Mouse (Mus musculus) common myeloid progenitor, adult 5-6 weeks (primary cell): ENCODE measurements around the gene Lsm12. TPM values are rescaled to one million over a fixed set of nuclear protein-coding genes. Genes with fewer than 3 reads are reported as not detected.

ENCODE experiments used
- ATAC-seq: replicated peaks from 2 replicates; pipeline ENCODE4 v1.8.0; 2016; ENCODE audit warnings: low read depth, mild to moderate bottlenecking, moderate TSS enrichment, inconsistent platforms; ENCODE audit not compliant: poor library complexity, severe bottlenecking
- total RNA-seq: library from RNA; stranded (forward); fragments of 200-1000, 187-1606 nt; gene quantifications from 2 replicates; pipeline ENCODE4 v1.2.3, GENCODE M21; 2017

Gene Lsm12
- total RNA-seq, 1 experiment from 2014 or later, result 71.8 TPM

DNA sequence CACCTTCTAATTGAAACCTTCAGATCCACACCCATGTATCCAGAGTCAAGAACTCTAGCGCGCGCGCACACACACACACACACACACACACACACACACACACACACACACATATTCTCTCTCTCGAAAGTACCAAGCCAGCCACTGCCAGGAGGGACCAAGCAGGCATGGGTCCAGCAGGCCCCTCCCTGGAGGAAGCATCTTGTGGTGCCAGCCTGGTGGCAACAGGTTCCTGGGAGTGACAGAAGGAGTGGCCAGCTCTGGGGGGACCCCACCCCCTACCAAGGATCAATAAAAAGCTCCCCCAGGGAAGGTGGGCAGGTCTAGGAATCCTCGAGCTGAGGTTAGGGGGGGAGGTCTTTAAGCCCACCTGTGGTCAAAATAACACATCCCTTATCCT, 32.3 kb upstream of the Lsm12 start:
- no peak for ATAC-seq

DNA sequence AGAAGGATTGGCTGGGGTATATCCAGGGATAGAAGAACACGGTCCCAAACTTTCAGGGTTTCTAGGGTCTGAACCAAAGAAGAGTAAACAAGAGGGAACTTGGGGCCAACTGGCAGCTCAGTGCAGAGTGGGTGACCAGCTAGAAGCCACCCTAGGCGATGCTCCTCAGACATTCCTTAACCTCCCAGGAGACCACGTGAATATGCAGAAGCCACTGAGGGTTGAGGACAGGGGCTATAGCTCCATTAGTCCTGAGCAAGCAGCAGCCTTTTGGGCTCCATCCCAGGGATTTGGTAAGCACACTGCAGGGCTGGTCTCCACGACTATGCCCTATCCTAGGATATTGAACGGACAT, 31.8 kb upstream of the Lsm12 start:
- ATAC-seq, result no peak

DNA sequence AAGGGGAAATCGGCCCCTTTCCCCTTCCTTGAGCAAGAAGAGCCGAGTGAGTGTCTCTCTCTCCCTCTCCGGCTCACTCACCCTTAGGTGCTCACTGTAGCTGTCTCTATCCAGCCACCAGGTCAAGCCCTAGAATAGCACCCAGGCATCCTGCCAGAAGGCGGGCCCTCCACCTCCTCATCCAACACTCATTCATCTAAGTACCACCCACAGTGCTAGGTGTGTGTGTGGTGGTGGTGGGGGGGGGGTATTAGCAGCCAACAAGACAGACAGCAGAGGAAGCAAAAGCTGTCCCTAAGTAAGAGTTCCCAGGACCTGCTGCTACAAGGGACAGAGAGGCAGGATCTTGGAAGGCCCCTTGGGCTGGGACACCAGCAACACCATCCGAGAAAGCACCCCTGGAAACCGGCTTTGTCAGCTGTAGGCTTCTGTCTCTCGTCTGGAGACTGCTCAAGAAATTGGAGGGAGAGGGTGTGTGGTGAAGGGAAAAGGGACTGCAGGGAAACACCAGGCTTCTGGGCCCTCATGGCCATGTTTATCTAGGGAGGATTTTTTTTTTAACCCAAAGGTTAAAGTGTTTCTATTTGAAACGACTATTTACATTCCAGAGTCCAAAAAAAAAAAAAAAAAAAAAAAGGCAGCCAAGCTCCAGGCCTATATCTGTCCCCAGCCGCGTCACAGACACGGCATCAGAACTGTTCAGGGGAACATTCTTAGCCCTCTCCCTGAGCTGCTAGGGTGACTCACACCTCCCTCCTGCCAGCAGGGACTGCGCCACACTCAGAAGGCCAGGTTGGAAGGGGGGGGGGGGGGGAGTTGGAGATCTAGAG, 31.2 kb upstream of the Lsm12 start:
- no peak for ATAC-seq

DNA sequence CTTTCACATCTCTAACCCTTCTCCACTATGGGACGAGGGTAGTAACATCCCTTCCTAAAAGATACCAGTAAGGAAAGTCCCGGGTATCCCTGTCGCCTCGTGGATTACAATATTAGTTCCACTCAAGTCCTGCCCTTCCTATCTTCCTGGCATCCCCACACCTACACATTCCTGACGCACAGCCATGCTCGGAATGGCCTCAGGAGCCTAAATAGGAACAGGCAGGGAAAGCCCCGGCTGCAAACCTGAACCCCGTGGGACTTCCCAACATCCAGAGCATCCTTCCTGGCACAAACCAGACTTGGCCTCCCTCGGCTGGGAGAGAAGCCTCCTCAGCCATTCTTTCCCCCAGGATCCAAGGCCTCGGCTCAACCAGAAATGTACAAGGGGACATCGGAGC, 30.4 kb upstream of the Lsm12 start:
- no peak for ATAC-seq

DNA sequence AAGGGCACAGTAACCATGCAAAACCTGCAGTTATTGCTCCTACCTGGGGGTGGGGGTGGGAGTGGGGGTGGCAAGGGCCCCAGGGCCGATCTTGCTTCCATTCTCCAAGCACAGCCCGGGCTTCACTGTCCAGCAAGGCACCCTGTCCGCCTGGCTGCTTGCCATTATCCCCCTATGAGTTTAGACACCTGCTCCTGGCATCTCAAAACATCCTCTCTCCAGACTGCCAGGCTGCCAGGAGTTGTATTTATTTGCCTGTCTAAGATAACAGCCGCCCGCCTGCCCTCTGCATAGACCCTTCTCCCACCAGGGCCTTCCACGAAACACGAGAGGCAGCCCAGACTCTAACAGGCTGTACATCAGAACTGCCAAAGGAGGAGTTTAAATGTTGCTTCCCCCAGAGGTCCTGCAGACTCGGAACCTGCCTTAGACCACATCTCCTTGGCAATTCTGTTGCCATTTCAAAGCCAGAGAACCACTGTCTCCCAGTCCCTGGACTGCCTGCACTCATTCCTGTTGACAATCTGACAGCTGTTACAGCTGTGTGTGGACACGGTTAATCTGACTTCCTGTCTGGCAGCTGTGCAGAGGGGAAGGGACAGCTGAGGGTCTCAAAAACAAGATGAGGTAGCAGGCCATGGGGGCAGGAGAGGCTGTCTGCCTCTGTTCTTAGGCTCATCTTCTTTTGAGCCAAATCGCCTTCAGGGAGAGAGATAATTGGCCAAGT, 29.5 kb upstream of the Lsm12 start:
- no peak for ATAC-seq

DNA sequence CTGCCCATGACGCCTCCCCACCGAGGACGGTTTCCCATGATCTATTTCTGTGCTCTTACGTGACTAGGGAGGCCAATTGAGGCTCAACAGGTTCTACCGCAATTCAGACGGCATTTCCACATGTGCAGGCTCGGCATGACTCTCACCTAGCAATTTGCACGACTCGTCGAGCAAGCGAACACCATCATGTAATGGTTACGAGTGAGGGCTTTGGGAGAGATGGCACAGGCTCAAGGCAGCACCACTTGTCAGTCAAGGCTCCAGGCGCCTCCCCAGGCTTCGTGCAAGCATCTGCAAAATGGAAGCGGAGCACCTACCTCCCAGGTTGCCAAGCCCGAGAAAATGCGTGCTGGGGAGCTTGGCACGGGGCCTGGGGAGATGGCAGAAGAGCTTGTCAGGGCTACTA, 26.8 kb upstream of the Lsm12 start:
- ATAC-seq, result no peak

DNA sequence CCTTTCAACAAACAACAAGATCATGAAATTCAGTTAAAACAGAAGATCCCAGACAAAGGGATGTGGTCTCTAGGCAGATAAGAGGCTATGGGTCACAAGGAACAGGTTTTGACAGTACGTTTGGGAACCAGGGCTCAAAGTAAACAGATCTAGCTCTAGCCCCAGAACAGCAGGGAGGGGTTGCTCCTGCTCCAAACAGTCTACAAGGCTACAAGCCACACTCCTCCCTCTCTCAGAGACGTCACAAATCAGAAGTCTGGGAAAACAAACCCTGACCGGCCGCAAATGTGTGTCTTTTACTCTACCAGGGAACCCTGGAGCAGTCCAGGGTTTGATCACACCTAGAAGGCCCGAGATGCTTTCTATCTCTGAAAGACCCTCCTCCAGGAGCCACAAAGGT, 25.9 kb upstream of the Lsm12 start:
- no peak for ATAC-seq

DNA sequence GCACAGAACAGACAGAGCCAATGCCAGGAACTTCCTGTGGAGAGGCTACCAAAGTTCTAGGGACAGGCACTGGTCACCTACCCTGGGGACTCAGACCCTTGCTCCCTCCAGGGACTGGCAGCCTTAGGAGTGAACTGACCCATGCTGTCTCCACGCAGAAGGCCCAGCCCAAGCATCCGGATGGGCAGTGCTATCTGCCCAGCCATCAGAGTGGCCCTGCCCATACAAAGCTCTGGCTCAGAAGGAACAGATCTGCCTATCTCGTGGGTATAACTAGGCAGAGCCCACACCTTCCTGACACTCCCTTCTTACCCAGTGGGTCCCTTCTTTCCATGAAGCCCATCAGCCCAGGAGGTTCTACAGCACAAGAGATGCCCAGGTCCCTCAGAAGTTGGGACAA, 25.1 kb upstream of the Lsm12 start:
- ATAC-seq, result no peak

DNA sequence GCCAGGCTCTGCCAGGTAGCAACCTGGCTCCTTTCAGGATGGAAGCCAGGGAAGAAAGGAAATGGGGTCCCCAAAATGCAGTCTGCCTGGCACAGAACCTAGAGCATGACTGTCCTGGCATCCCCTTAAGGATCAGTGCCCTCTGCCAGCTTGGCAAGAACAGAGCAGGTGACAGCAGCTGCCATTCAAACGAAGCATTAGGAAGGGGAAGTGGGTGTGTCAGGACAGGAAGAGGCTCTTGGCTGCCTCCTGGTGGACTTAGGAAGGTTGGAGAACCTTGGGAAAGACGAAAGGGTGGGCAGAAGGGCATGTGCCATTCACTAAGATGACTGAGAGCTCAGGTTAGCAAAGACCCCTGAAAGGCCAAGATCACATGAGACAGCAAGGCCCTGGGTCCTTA, 24.6 kb upstream of the Lsm12 start:
- peak; percentile 34; the same call in 1 of the 2 replicates for ATAC-seq

DNA sequence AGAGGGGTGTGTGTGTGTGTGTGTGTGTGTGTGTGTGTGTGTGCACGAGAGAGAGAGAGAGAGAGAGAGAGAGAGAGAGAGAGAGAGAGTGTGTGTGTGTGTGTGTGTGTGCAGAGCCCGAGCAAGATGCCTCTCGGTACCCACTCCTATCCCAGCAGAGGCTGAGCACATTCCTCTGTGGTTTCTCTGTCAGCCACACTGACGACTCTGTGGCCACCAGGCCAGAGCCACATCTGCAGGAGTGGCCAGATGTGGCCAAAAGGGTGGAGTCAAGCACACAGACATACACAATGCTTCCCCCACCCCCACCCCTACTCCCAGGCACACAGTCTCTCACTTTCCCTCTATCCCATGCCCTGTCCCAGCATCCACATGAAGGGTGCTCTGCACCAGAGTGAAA, 23.8 kb upstream of the Lsm12 start:
- peak; percentile 70 for ATAC-seq

DNA sequence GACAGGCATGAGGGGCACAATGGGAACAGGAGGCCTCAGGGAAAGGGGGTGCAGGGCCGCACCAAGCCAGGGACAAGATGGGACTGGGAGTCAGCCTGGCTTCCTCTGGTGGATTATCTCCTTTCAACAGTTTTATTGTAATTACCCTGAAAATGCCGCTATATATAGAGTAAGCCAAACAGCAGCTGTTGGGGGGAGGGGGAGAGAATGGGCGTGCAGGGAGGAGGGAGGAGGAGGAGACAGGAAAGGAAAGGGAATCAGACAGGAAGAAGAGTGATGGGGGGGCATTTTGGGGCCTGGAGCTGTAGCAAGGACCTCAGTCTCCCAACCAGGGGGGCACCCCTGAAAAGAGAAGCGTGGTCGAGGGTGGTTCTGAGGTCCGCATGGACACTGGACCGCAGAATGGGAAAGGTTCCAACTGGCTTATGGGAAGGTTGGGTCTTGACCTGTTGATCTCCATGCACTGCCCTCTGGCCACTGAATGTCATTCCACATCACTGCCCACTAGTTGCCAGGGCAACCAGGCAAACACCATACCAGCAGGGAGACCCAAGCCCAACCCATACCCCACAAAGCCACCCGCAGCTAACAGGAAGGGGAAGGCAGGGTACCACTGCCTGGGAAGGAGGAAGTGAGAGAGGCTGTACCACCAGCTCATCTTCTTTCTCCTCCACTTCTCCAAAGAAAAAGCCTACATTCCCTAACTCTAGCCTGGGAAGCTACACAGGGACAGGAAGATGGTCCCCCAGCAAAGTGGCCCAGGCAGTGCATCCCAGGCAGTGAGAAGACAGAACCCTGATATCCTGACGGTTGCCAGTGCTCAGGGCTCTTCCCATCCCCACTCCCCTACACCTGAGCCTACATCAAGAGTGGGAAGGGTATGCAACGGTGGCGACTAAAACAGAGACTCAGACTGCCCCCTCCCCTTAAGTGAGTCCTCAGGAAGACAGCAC, 23.0 kb upstream of the Lsm12 start:
- ATAC-seq, result peak; percentile 54

DNA sequence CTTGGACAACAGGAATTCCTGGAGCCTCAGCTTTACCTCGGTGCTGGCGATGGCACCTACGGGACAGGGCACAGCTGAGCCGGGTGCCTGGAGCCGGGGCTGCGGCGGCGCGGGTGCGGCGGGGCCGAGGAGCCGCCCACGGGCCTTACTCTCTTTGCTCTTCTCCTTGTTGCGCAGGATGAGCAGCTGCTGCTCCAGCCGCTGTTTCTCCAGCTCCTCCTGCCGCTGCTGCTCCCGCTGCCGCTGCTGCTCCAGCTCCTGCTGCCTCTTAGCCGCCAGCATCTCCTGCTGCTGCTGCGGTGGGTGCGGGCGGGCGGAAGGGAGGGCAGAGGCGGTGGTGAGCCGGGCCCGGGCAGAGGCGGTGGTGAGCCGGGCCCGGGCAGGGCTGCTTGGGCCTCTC, 21.4 kb upstream of the Lsm12 start:
- no peak for ATAC-seq

DNA sequence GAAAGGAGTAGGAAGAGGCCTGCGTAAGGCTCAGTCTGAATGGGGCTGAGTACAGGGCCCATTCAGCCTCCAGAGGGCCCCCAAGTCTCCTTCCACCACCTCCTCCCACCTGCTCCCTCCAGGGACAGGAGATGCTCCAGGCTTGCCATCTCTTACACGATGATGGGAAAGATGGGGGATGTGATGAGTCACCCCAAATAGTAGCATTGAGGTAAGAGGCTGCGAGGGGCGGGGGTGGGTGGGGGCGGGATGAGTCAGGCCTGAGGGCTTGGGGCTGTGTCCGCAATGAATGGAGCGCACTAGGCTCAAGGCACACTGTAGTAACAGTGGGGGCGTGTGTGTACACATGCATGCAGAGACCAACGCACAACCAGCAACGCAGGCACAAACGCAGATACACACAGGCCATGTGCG, 16.3 kb upstream of the Lsm12 start:
- ATAC-seq, result no peak

DNA sequence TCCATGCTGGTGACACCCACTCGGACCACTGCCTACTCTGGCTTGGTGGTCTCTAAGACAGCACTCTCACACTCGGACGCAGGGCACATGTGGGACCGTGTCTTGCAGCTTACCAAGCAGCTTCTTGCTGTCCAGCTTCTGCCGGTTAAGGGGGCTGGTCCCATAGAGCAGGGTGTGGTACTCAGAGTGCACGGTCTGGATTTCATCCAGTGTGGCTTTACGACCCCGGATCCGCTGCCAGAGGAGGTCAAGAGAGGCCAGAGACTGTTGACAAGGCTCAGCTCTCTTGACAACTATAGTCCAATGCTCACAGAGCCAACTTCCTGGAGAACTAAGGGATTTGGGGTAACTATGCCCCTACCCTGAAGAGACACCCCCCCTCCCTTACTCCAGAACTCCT, 14.8 kb upstream of the Lsm12 start:
- no peak for ATAC-seq

DNA sequence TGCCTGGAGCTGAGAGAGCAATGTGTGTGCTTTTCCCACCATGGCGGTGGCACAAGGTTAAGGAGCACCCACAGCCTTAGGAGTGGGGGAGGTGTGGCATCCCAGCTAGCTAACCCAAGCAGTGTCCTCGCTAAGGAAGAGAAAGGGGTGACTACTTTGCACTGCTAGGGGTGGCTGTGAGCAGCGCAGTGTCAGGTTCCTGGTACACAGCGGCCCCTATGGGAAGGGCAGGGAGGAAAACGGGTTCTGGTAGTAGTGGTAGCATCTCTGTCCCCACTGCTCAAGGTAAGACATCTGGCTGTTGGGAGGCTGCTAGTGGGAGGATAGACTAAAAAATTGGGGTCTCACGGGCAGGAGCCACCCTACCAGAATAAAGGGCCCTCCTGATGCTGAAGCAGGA, 13.1 kb upstream of the Lsm12 start:
- ATAC-seq, result no peak

DNA sequence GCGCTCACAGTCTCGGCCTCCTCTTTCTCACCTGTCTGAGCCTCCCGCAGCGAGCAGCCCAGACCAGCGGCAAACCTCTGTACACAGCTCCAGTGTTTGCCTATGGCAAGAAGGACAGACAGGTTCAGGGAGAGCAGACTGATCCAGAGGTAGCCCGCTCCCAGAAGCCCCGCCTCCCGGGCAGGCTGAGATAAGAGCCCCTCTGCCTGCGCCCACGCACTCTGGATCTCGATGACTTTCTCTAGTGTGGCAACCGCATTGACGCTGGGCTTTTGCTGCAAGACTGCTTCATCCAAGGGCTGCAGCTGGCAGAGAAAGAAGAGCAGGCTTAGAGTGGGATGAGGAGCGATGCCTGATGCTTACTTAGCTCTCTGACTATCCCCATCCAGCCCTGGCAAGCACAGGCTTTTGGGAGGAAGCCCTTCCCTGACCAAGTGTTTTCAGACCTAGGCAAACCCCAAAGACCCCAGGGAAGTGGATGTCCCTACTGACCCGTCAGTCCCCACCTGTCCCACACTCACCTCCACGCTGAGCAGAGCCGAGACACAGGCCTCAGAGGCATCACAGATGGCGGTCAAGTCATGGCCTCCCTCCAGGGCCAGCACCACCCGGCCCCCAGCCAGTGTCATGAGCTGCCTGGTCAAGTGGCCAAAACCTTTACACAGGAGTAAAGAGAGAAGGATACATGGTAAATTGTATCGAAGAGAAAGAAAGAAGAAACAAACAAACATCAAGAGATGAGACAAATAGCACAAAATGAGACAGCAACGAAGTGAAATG, 11.1 kb upstream of the Lsm12 start:
- ATAC-seq, result no peak

DNA sequence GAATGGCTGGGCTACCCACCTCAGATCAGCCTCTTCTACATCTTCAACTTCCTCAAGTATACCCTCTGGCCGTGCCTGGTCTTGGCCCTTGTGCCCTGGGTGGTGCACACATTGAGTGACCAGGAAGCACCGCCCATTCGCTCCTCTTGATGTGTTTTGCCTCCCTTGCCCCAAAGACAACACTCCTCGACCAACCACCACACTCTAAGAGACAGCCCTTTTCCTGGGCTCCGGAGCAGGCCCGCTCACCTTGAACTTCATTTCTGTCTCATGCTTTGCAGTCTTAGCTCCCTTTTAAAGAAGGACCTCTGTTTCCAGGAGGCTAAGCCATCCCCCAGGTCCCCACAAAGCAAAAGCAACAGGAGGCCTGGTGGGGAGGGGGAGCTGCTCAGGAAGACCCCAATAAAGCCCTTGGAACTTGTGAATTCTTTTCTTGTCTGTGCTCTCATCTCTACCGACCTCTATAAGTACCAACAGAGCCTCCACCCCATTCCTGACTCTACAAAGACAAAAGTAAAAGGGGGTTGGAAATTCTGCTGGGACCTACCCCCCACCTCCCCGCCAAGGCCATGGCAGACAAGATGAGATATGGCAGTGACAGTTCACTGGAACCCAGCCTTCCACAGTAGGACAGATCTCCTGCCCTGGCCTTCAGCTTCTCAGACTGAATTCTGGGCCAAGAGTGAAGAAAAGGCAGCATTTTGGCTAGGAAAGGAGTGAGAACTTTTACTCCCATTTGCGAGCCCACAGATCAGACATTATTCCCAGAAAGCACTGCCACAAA, 8.8 kb upstream of the Lsm12 start:
- no peak for ATAC-seq

DNA sequence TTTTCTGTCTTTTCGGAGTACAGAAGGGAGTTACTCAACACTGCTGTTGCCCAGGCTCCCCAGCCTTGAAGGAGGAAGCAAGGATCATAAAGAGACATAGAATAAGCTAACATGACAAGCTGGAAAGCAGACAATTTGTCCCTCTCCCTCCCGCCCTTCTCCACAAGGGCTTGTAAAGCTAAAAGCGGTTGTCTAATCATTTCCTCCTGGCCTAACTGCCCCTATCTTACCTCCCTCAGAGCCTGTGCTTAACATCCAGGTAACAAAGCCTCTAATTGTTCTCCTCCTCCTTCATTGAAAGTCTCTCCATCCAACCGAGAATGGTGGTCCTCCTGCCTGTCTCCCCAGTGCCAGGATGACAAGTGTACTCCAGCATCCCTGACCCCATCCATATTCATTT, 5.8 kb upstream of the Lsm12 start:
- no peak for ATAC-seq
